Mouse (Mus musculus): Measurements from ENCODE around the gene Chn2.

Chn2 gene

GRCm38 (mm10) chr6:54203926-54204325 is 164.6 kb downstream of the Chn2 start:
- DNase-seq, result no peak

- DNase-seq, result peak; percentile 45
Observed at GRCm38 (mm10) chr6:54204931-54205330, 165.6 kb downstream of the Chn2 start.

GRCm38 (mm10) chr6:54205471-54205870 is 166.1 kb downstream of the Chn2 start:
- DNase-seq, result no peak

- DNase-seq, result no peak
Observed at GRCm38 (mm10) chr6:54206221-54206738, 166.9 kb downstream of the Chn2 start.

- no peak for DNase-seq
Observed at GRCm38 (mm10) chr6:54208786-54209185, 169.4 kb downstream of the Chn2 start.

GRCm38 (mm10) chr6:54210971-54211370 is 171.6 kb downstream of the Chn2 start:
- no peak for DNase-seq

- no peak for DNase-seq
Observed at GRCm38 (mm10) chr6:54211939-54212338, 172.6 kb downstream of the Chn2 start.

- no peak for DNase-seq
Observed at GRCm38 (mm10) chr6:54213743-54214142, 174.4 kb downstream of the Chn2 start.

GRCm38 (mm10) chr6:54215636-54216035 is 176.3 kb downstream of the Chn2 start:
- DNase-seq, result peak; percentile 9

- no peak for DNase-seq
Observed at GRCm38 (mm10) chr6:54216512-54216911, 177.2 kb downstream of the Chn2 start.

GRCm38 (mm10) chr6:54220124-54220523 is 180.8 kb downstream of the Chn2 start:
- DNase-seq, result no peak

GRCm38 (mm10) chr6:54223529-54223928 is 184.2 kb downstream of the Chn2 start:
- no peak for DNase-seq

- DNase-seq, result no peak
Observed at GRCm38 (mm10) chr6:54224325-54224724, 185.0 kb downstream of the Chn2 start.

GRCm38 (mm10) chr6:54225327-54225726 is 186.0 kb downstream of the Chn2 start:
- no peak for DNase-seq

- no peak for DNase-seq
Observed at GRCm38 (mm10) chr6:54227061-54227460, 187.7 kb downstream of the Chn2 start.

- no peak for DNase-seq
Observed at GRCm38 (mm10) chr6:54228421-54228820, 189.1 kb downstream of the Chn2 start.

- peak; percentile 60 for DNase-seq
Observed at GRCm38 (mm10) chr6:54228874-54229273, 189.5 kb downstream of the Chn2 start.

- DNase-seq, result no peak
Observed at GRCm38 (mm10) chr6:54231769-54232558, 192.6 kb downstream of the Chn2 start.

GRCm38 (mm10) chr6:54236441-54236840 is 197.1 kb downstream of the Chn2 start:
- DNase-seq, result no peak

GRCm38 (mm10) chr6:54241761-54242160 is 202.4 kb downstream of the Chn2 start:
- DNase-seq, result no peak

- peak; percentile 20 for DNase-seq
Observed at GRCm38 (mm10) chr6:54242286-54242685, 202.9 kb downstream of the Chn2 start.

- no peak for DNase-seq
Observed at GRCm38 (mm10) chr6:54248354-54249252, 209.2 kb downstream of the Chn2 start.

- peak; percentile 53 for DNase-seq
Observed at GRCm38 (mm10) chr6:54251401-54252191, 212.2 kb downstream of the Chn2 start.

Measured in lung, postnatal 36 days (tissue).